Mouse (Mus musculus): ENCODE results near the gene Skp1a. TPM values are rescaled to one million over a fixed set of nuclear protein-coding genes. Genes with fewer than 3 reads are reported as not detected.

Skp1a gene
- polyA plus RNA-seq, 1 experiment from 2014 or later: 1,143 TPM

GRCm38 (mm10) chr11:52265616-52266307, 34.0 kb downstream of the Skp1a start:
- H3K36me3 ChIP-seq (ENCODE audit: control insufficient read depth, insufficient read depth): no peaks in the 10 kb centered on the region
- no peaks in the 10 kb centered on the region for H3K27me3 ChIP-seq (replicated peaks; ENCODE audit: control insufficient read depth, insufficient read depth, low read length)
- ATAC-seq: no peak
- H3K9me3 ChIP-seq (ENCODE audit: control insufficient read depth, low read length): no peaks in the 10 kb centered on the region
- H3K4me2 ChIP-seq (ENCODE audit: low read length): no peak overlapping the region
- H3K27ac ChIP-seq (ENCODE audit: low read length): no peak overlapping the region
- WGBS: 71% methylated on average over 12 of the region's 12 CpGs
- H3K4me1 ChIP-seq (replicated peaks; ENCODE audit: control insufficient read depth, insufficient read depth, low read length): no peaks in the 10 kb centered on the region
- no peak overlapping the region for H3K9ac ChIP-seq (replicated peaks; ENCODE audit: low read depth, low read length)
- no peak overlapping the region for H3K4me3 ChIP-seq (replicated peaks; ENCODE audit: low read length)

- Histone ChIP-seq H3K9me3 (ENCODE audit: control insufficient read depth, low read length) (no peaks in the 10 kb centered on the region), H3K4me3 (replicated peaks; ENCODE audit: low read length) (no peak overlapping the region), H3K27ac (ENCODE audit: low read length) (no peak overlapping the region), H3K9ac (replicated peaks; ENCODE audit: low read depth, low read length) (no peak overlapping the region), H3K4me2 (ENCODE audit: low read length) (no peak overlapping the region), H3K36me3 (ENCODE audit: control insufficient read depth, insufficient read depth) (no peaks in the 10 kb centered on the region), H3K4me1 (replicated peaks; ENCODE audit: control insufficient read depth, insufficient read depth, low read length) (no peaks in the 10 kb centered on the region), H3K27me3 (replicated peaks; ENCODE audit: control insufficient read depth, insufficient read depth, low read length) (no peaks in the 10 kb centered on the region)
- 91% methylated on average over 5 of the region's 5 CpGs for WGBS
- no peak for ATAC-seq
Measured at GRCm38 (mm10) chr11:52267271-52267670, 35.5 kb downstream of the Skp1a start.

- no peak overlapping the region for H3K4me2 ChIP-seq (ENCODE audit: low read length)
- no peaks in the 10 kb centered on the region for H3K27me3 ChIP-seq (replicated peaks; ENCODE audit: control insufficient read depth, insufficient read depth, low read length)
- no peaks in the 10 kb centered on the region for H3K36me3 ChIP-seq (ENCODE audit: control insufficient read depth, insufficient read depth)
- no peak overlapping the region for H3K27ac ChIP-seq (ENCODE audit: low read length)
- ATAC-seq: no peak
- H3K4me3 ChIP-seq (replicated peaks; ENCODE audit: low read length): no peak overlapping the region
- WGBS: 72% methylated on average over 7 of the region's 7 CpGs
- H3K9ac ChIP-seq (replicated peaks; ENCODE audit: low read depth, low read length): no peak overlapping the region
- no peaks in the 10 kb centered on the region for H3K9me3 ChIP-seq (ENCODE audit: control insufficient read depth, low read length)
- H3K4me1 ChIP-seq (replicated peaks; ENCODE audit: control insufficient read depth, insufficient read depth, low read length): no peaks in the 10 kb centered on the region
Measured at GRCm38 (mm10) chr11:52268104-52268835, 36.5 kb downstream of the Skp1a start.

GRCm38 (mm10) chr11:52269841-52270240, 38.0 kb downstream of the Skp1a start:
- H3K27ac ChIP-seq (ENCODE audit: low read length): no peak overlapping the region
- no peaks in the 10 kb centered on the region for H3K4me1 ChIP-seq (replicated peaks; ENCODE audit: control insufficient read depth, insufficient read depth, low read length)
- no peak overlapping the region for H3K4me3 ChIP-seq (replicated peaks; ENCODE audit: low read length)
- H3K27me3 ChIP-seq (replicated peaks; ENCODE audit: control insufficient read depth, insufficient read depth, low read length): no peaks in the 10 kb centered on the region
- H3K4me2 ChIP-seq (ENCODE audit: low read length): no peak overlapping the region
- no peak for ATAC-seq
- no peaks in the 10 kb centered on the region for H3K36me3 ChIP-seq (ENCODE audit: control insufficient read depth, insufficient read depth)
- 66% methylated on average over 6 of the region's 6 CpGs for whole genome bisulfite sequencing
- no peaks in the 10 kb centered on the region for H3K9me3 ChIP-seq (ENCODE audit: control insufficient read depth, low read length)
- H3K9ac ChIP-seq (replicated peaks; ENCODE audit: low read depth, low read length): no peak overlapping the region

- Histone ChIP-seq H3K9me3 (ENCODE audit: control insufficient read depth, low read length) (no peaks in the 10 kb centered on the region), H3K27ac (ENCODE audit: low read length) (no peak overlapping the region), H3K36me3 (ENCODE audit: control insufficient read depth, insufficient read depth) (no peaks in the 10 kb centered on the region), H3K9ac (replicated peaks; ENCODE audit: low read depth, low read length) (no peak overlapping the region), H3K4me2 (ENCODE audit: low read length) (no peak overlapping the region), H3K4me3 (replicated peaks; ENCODE audit: low read length) (no peak overlapping the region), H3K27me3 (replicated peaks; ENCODE audit: control insufficient read depth, insufficient read depth, low read length) (no peaks in the 10 kb centered on the region), H3K4me1 (replicated peaks; ENCODE audit: control insufficient read depth, insufficient read depth, low read length) (no peaks in the 10 kb centered on the region)
- no peak for ATAC-seq
- WGBS: 75% methylated on average over 8 of the region's 8 CpGs
Measured at GRCm38 (mm10) chr11:52271765-52272495, 40.1 kb downstream of the Skp1a start.

GRCm38 (mm10) chr11:52272619-52273018, 40.8 kb downstream of the Skp1a start:
- H3K36me3 ChIP-seq (ENCODE audit: control insufficient read depth, insufficient read depth): no peaks in the 10 kb centered on the region
- H3K9me3 ChIP-seq (ENCODE audit: control insufficient read depth, low read length): no peaks in the 10 kb centered on the region
- no peak overlapping the region for H3K27ac ChIP-seq (ENCODE audit: low read length)
- no peak for ATAC-seq
- H3K4me2 ChIP-seq (ENCODE audit: low read length): no peak overlapping the region
- no peak overlapping the region for H3K9ac ChIP-seq (replicated peaks; ENCODE audit: low read depth, low read length)
- H3K4me3 ChIP-seq (replicated peaks; ENCODE audit: low read length): no peak overlapping the region
- H3K27me3 ChIP-seq (replicated peaks; ENCODE audit: control insufficient read depth, insufficient read depth, low read length): no peaks in the 10 kb centered on the region
- no peaks in the 10 kb centered on the region for H3K4me1 ChIP-seq (replicated peaks; ENCODE audit: control insufficient read depth, insufficient read depth, low read length)
- 74% methylated on average over 6 of the region's 6 CpGs for WGBS

- Histone ChIP-seq H3K36me3 (ENCODE audit: control insufficient read depth, insufficient read depth) (no peaks in the 10 kb centered on the region), H3K9ac (replicated peaks; ENCODE audit: low read depth, low read length) (no peak overlapping the region), H3K4me1 (replicated peaks; ENCODE audit: control insufficient read depth, insufficient read depth, low read length) (no peaks in the 10 kb centered on the region), H3K9me3 (ENCODE audit: control insufficient read depth, low read length) (no peaks in the 10 kb centered on the region), H3K4me3 (replicated peaks; ENCODE audit: low read length) (no peak overlapping the region), H3K27ac (ENCODE audit: low read length) (no peak overlapping the region), H3K4me2 (ENCODE audit: low read length) (no peak overlapping the region), H3K27me3 (replicated peaks; ENCODE audit: control insufficient read depth, insufficient read depth, low read length) (no peaks in the 10 kb centered on the region)
- 89% methylated on average over 11 of the region's 11 CpGs for WGBS
- no peak for ATAC-seq
Measured at GRCm38 (mm10) chr11:52273183-52273941, 41.6 kb downstream of the Skp1a start.

- Histone ChIP-seq H3K9me3 (ENCODE audit: control insufficient read depth, low read length) (no peaks in the 10 kb centered on the region), H3K36me3 (ENCODE audit: control insufficient read depth, insufficient read depth) (no peaks in the 10 kb centered on the region), H3K4me1 (replicated peaks; ENCODE audit: control insufficient read depth, insufficient read depth, low read length) (no peaks in the 10 kb centered on the region), H3K27ac (ENCODE audit: low read length) (no peak overlapping the region), H3K9ac (replicated peaks; ENCODE audit: low read depth, low read length) (no peak overlapping the region), H3K4me3 (replicated peaks; ENCODE audit: low read length) (no peak overlapping the region), H3K27me3 (replicated peaks; ENCODE audit: control insufficient read depth, insufficient read depth, low read length) (no peaks in the 10 kb centered on the region), H3K4me2 (ENCODE audit: low read length) (no peak overlapping the region)
- WGBS: 83% methylated on average over 4 of the region's 4 CpGs
- ATAC-seq: no peak
Measured at GRCm38 (mm10) chr11:52273942-52274330, 42.1 kb downstream of the Skp1a start.

Measured in forebrain, embryonic 16.5 days (tissue).